Mouse (Mus musculus): ENCODE results near the gene Gpc6. TPM values are rescaled to one million over a fixed set of nuclear protein-coding genes. Genes with fewer than 3 reads are reported as not detected.

Gene Gpc6
- polyA plus RNA-seq, 1 experiment from 2014 or later = 28.6 TPM

DNA sequence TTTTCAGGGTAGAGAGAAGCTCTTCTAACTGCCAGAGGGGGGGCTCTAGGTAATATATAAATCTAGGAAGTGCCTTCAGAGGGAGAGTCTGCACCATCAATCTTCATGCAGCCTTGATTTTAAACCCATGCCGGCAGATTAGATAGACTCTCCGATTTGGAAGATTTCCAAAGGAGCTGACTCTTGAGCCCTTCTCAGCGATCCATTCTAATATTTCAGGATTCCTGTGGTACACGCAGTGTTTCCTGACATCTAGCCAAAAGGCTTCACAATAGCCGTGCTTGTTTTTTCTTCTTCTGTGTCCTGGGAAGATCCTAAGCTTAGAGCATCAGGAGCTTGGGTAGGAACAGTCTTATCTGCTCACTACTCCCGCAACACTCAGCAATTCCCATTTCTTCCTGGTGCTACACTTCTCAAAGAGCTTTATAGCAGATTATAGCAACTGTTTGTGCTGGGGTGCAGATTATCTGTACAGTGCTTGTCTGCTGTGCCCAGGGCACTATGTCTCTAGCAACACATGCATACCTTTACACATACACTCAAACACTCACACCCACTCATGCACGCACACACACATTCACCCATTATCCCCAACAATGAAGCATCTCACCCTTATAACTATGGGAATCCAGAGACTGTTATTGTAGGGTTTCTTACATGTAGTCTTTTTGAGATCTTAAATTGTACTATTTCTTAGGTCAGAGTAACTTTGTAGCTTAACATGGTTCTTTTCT, 3.8 kb downstream of the Gpc6 start:
- WGBS = 32% methylated on average over 7 of the region's 7 CpGs
- Histone ChIP-seq H3K9ac (no peak overlapping the region), H3K4me1 (peaks cover 24% of the 10 kb centered on the region), H3K4me3 (0 out of 2 replicates have a peak overlapping the region, but pooled peaks have one; percentile 3), H3K9me3 (no peaks in the 10 kb centered on the region), H3K27me3 (no peaks in the 10 kb centered on the region), H3K27ac (no peak overlapping the region), H3K36me3 (no peaks in the 10 kb centered on the region), H3K4me2 (peak overlapping the region; percentile 95)
- no peak for ATAC-seq (ENCODE audit: borderline replicate concordance, extremely low read depth, low FRiP score, low TSS enrichment)

DNA sequence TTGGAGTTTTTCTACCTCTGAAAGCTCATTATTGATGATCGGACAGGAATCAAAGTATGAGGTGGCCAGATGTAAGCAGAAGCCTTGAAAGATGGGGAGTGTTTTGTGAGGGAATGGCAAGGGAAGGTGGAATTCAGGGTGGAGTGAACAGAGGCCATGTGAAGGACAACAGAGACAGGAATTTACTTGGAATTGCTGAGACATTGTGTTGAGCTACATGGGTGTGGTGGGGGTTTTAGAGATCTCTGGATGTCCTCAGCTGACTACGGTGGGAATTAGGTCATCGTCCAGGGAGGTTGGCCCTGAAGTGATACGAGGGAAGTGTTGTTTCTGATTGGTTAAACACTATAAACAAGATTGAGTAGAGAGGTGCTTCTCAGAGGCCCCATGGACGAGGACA, 8.7 kb downstream of the Gpc6 start:
- ATAC-seq (ENCODE audit: borderline replicate concordance, extremely low read depth, low FRiP score, low TSS enrichment) = no peak
- WGBS = 44% methylated on average over 5 of the region's 5 CpGs

DNA sequence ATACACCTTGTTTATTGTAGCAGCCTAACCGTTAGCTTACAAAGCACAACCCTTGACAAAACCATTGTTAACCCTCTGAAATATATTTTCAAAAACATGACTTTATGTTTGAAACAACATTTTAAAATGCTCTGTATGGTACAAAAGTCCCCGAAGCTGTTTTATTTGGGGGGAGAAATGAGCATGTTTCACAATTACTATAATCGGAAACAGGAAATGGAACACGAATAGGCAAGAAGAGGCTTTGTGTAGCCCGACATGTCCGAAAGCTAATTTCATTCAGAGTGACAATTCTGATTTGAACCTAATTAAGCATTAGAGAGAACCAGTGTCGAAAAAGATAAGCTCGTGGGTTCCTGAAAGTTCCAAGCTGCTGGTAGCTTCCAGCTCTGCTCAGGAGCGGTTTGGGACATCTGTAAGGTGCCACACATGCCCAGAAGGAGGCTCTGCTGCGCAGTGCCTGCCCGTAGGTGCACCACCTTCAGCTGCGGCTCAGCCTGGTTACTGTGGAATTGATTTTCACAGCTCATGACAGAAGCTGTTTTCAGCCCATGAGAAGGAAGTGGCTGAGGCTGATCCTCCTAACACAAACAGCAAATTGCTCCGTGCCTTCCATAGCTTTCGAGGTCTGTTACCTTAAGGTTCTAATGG, 12.9 kb downstream of the Gpc6 start:
- H3K4me1 ChIP-seq = no peaks in the 10 kb centered on the region
- no peak for ATAC-seq (ENCODE audit: borderline replicate concordance, extremely low read depth, low FRiP score, low TSS enrichment)
- no peak overlapping the region for H3K4me3 ChIP-seq
- H3K27me3 ChIP-seq = no peaks in the 10 kb centered on the region
- no peaks in the 10 kb centered on the region for H3K36me3 ChIP-seq
- H3K9me3 ChIP-seq = no peaks in the 10 kb centered on the region
- H3K27ac ChIP-seq = no peak overlapping the region
- no peak overlapping the region for H3K4me2 ChIP-seq
- 73% methylated on average over 14 of the region's 14 CpGs for WGBS
- H3K9ac ChIP-seq = no peak overlapping the region

More for the DNA sequence above, 8.7 kb downstream of the Gpc6 start:
- peaks cover 4% of the 10 kb centered on the region for H3K4me1 ChIP-seq
- H3K27ac ChIP-seq = no peak overlapping the region
- H3K27me3 ChIP-seq = no peaks in the 10 kb centered on the region
- H3K36me3 ChIP-seq = no peaks in the 10 kb centered on the region
- H3K4me2 ChIP-seq = no peak overlapping the region
- H3K9ac ChIP-seq = no peak overlapping the region
- H3K4me3 ChIP-seq = no peak overlapping the region
- no peaks in the 10 kb centered on the region for H3K9me3 ChIP-seq

DNA sequence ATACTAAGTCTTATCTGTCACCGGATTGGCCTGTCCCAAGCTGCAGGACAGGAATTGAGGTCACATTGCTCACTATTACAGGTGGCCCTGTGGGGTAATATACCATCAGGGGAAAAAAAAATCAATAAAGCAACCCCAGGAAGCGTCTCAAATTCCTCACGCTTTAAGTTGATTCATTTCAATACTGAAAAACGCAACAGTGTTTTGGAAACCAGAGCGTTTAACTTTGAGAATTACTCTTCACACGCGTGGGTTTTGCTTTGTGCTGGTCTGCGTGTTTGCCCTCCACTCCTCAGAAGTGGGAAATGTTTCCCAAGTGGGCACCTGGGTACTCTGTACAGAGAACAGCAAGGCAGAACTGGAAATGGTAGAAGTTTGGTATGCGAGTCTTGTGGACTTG, 13.6 kb downstream of the Gpc6 start:
- no peaks in the 10 kb centered on the region for H3K9me3 ChIP-seq
- H3K4me2 ChIP-seq = no peak overlapping the region
- no peak for ATAC-seq (ENCODE audit: borderline replicate concordance, extremely low read depth, low FRiP score, low TSS enrichment)
- no peak overlapping the region for H3K27ac ChIP-seq
- 73% methylated on average over 9 of the region's 9 CpGs for WGBS
- H3K27me3 ChIP-seq = no peaks in the 10 kb centered on the region
- no peaks in the 10 kb centered on the region for H3K4me1 ChIP-seq
- H3K9ac ChIP-seq = no peak overlapping the region
- H3K4me3 ChIP-seq = no peak overlapping the region
- H3K36me3 ChIP-seq = no peaks in the 10 kb centered on the region

DNA sequence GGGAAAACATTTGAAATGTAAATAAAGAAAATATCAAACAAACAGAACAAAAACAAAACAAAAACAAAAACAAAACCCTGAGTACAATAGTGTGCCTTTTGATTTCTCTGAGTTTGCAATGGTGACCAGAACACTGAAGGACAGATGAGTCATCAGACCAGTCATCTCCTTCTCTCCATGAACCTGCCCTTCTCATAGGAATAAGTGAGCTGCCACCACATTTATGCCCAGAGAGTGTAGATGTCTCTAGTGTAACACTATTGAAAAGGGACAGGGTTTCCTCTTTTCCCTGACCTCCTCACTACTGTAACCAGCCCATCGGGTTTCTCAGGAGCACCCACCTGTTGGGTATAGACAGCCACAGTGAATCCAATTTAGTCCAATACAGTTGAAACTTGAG, 14.4 kb downstream of the Gpc6 start:
- no peaks in the 10 kb centered on the region for H3K27me3 ChIP-seq
- WGBS = 71% methylated on average over 1 of the region's 1 CpGs
- no peak overlapping the region for H3K9ac ChIP-seq
- H3K4me1 ChIP-seq = no peaks in the 10 kb centered on the region
- no peaks in the 10 kb centered on the region for H3K9me3 ChIP-seq
- ATAC-seq (ENCODE audit: borderline replicate concordance, extremely low read depth, low FRiP score, low TSS enrichment) = no peak
- H3K4me2 ChIP-seq = no peak overlapping the region
- no peak overlapping the region for H3K4me3 ChIP-seq
- no peaks in the 10 kb centered on the region for H3K36me3 ChIP-seq
- H3K27ac ChIP-seq = no peak overlapping the region

DNA sequence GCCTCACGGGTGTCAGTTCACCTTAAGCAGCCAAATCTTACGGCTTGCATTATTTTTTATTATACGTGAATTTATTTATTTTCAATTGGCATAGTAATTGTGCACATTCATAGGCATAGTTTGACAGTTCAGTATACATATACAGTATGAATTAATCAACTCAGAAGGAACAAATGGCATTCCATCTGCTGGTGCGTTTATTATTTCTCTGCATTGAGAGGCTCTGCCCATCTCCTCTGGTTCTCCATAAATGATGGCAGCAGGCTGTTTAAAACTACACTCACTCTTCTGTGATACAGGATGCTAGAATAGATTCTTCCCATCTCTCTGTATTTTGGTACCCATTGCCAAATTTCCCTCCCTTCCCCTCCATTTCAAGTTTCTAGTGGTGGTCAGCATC, 16.7 kb downstream of the Gpc6 start:
- no peak for ATAC-seq (ENCODE audit: borderline replicate concordance, extremely low read depth, low FRiP score, low TSS enrichment)
- Histone ChIP-seq H3K4me2 (no peak overlapping the region), H3K4me3 (no peak overlapping the region), H3K9ac (no peak overlapping the region), H3K27ac (no peak overlapping the region), H3K9me3 (no peaks in the 10 kb centered on the region), H3K27me3 (no peaks in the 10 kb centered on the region), H3K36me3 (no peaks in the 10 kb centered on the region), H3K4me1 (no peaks in the 10 kb centered on the region)
- 86% methylated on average over 4 of the region's 4 CpGs for WGBS

DNA sequence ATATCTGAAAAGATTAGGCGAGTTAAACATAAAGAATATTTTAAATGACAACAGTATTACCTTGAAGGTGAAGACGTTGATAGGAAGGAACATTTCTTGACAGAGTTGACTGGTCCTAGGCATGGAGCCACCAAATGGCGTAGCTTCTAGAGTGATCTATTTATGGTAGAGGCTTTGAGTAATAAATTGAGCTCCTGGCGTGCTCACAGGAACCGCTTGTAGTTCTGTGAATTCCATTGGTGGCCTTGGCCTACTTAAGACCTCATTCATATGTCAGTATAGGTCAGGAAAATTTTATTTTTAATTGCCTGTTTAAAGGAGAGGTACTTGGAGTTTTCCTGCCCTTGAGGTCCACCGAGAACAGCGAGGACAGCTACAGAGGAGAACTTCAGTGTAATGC, 18.6 kb downstream of the Gpc6 start:
- Histone ChIP-seq H3K27ac (no peak overlapping the region), H3K9ac (no peak overlapping the region), H3K4me3 (no peak overlapping the region), H3K4me2 (no peak overlapping the region), H3K36me3 (no peaks in the 10 kb centered on the region), H3K27me3 (no peaks in the 10 kb centered on the region), H3K4me1 (no peaks in the 10 kb centered on the region), H3K9me3 (no peaks in the 10 kb centered on the region)
- WGBS = 86% methylated on average over 7 of the region's 7 CpGs
- ATAC-seq (ENCODE audit: borderline replicate concordance, extremely low read depth, low FRiP score, low TSS enrichment) = no peak

DNA sequence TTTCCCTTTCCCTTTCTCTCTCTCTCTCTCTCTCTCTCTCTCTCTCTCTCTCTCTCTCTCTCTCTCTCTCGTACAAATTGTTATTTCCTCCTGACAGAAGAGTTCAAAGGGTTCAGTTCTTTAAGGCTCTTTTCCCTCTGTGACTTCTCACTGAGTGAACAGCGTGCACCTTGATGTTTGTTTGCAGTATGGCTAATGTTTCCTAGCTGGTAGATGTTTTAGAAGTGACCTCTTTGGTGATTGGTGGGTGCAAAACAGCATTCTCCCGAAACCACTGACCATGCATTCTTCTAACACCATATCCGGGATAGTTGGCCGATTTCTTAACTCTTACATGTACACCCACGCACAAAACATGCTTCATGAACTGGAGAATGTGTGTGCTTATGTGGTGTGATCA, 20.9 kb downstream of the Gpc6 start:
- Histone ChIP-seq H3K4me1 (no peaks in the 10 kb centered on the region), H3K9me3 (no peaks in the 10 kb centered on the region), H3K4me2 (no peak overlapping the region), H3K9ac (no peak overlapping the region), H3K27me3 (no peaks in the 10 kb centered on the region), H3K4me3 (no peak overlapping the region), H3K36me3 (no peaks in the 10 kb centered on the region), H3K27ac (no peak overlapping the region)
- no peak for ATAC-seq (ENCODE audit: borderline replicate concordance, extremely low read depth, low FRiP score, low TSS enrichment)
- 62% methylated on average over 6 of the region's 6 CpGs for WGBS

DNA sequence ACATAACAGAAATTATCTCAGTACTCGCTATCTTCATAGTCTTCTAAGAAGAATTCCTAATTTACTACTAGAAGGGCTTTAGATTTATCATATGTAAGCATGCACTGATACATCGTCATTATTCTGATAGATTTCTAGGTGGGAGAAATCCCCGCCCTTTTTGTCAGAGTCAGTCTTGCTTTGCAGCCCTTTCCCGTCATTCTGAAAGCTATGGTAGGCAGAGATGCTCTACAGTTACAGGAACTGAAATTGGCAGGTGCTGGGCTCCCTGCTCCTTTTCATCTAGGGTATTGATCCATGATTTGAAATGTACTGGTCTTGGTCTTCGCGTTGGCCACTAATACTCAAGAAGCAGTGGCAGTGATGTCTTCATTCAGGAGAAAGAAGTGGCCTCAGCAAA, 22.3 kb downstream of the Gpc6 start:
- no peak overlapping the region for H3K27ac ChIP-seq
- no peak overlapping the region for H3K9ac ChIP-seq
- no peak overlapping the region for H3K4me2 ChIP-seq
- no peak for ATAC-seq (ENCODE audit: borderline replicate concordance, extremely low read depth, low FRiP score, low TSS enrichment)
- no peaks in the 10 kb centered on the region for H3K9me3 ChIP-seq
- WGBS = 95% methylated on average over 6 of the region's 6 CpGs
- no peak overlapping the region for H3K4me3 ChIP-seq
- no peaks in the 10 kb centered on the region for H3K4me1 ChIP-seq
- peaks cover 3% of the 10 kb centered on the region; the same call in 1 of the 2 replicates for H3K36me3 ChIP-seq
- H3K27me3 ChIP-seq = no peaks in the 10 kb centered on the region

DNA sequence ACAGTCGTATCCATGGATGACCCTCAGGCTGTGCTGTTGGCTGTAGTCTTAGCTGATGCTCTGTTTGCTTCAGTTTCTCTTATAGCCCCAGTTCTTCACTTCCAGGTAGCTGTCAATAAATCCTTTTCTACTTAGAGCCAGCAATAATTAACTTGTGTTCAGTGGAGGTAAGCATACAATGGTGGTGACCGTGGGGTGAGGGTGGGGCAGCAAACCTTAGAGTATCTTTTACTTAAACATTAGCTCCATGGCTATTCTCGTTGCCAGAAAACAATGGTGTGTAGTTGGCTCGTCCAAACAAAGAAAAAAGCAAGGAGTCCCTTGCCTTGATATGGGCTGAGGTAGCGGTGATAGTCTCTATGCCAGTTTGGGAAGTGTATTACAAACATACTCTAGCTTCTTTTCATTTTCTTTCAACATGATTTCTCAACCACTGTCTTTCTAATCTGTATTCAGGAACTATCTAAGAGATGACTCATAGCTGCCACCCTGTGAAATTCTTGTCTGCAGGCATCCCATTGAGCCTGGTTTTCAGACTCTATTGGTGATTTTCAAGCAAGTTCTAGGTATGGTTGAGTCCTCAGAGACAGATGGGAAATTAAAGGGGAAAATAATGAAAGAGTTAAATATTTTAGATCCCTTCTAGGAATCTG, 22.9 kb downstream of the Gpc6 start:
- no peak for ATAC-seq (ENCODE audit: borderline replicate concordance, extremely low read depth, low FRiP score, low TSS enrichment)
- Histone ChIP-seq H3K36me3 (peaks cover 3% of the 10 kb centered on the region; the same call in 1 of the 2 replicates), H3K4me3 (no peak overlapping the region), H3K4me1 (no peaks in the 10 kb centered on the region), H3K9ac (no peak overlapping the region), H3K9me3 (no peaks in the 10 kb centered on the region), H3K27me3 (no peaks in the 10 kb centered on the region), H3K4me2 (no peak overlapping the region), H3K27ac (no peak overlapping the region)
- 70% methylated on average over 5 of the region's 5 CpGs for WGBS

DNA sequence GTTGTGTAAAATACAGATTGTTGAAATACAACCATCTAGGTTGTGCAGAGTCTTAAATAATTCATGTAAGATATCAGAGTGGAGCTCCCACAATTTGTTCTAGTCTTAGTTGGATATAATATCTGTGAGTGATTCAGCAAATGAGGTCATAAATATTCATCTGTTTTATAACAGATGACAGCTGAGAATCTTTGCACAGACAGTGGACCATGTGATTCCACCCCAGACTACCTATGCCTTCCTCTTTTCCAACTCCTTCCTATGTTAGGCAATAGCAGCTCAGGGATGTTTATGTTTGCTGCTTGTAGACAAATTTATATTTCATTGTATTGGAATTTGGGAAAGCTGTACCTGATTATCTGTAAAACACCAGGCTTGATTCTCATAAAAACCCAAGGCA, 32.0 kb downstream of the Gpc6 start:
- ATAC-seq (ENCODE audit: borderline replicate concordance, extremely low read depth, low FRiP score, low TSS enrichment) = no peak
- H3K27ac ChIP-seq = no peak overlapping the region
- no peak overlapping the region for H3K4me2 ChIP-seq
- no peaks in the 10 kb centered on the region for H3K9me3 ChIP-seq
- no peak overlapping the region for H3K9ac ChIP-seq
- H3K36me3 ChIP-seq = peaks cover 3% of the 10 kb centered on the region; the same call in 1 of the 2 replicates
- H3K27me3 ChIP-seq = no peaks in the 10 kb centered on the region
- H3K4me3 ChIP-seq = no peak overlapping the region
- H3K4me1 ChIP-seq = no peaks in the 10 kb centered on the region

DNA sequence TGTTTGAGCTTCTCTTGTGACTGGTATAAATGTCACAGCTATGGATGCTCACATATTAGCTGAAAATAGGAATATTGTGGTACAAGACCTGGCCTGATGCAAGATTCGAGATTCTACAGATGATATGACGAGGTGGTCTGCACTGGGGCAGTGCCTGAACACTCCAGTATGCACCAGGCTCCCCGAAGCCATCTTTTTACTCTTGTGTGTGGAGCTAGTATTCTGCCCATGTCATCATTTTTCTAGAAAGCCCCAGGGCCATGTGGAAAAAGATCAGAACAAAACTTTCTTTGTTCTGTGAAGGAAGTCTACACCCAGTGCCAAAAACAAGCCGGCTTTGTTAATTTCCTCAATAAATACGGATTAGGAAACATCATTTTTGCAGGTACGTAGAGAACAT, 39.7 kb downstream of the Gpc6 start:
- Histone ChIP-seq H3K27ac (no peak overlapping the region), H3K4me1 (no peaks in the 10 kb centered on the region), H3K4me3 (no peak overlapping the region), H3K9ac (no peak overlapping the region), H3K4me2 (no peak overlapping the region), H3K9me3 (no peaks in the 10 kb centered on the region), H3K36me3 (no peaks in the 10 kb centered on the region), H3K27me3 (no peaks in the 10 kb centered on the region)
- no peak for ATAC-seq (ENCODE audit: borderline replicate concordance, extremely low read depth, low FRiP score, low TSS enrichment)
- 74% methylated on average over 6 of the region's 6 CpGs for WGBS

All from lung, embryonic 15.5 days (tissue).